Mouse (Mus musculus): Measurements from ENCODE around the gene Snap29. TPM values are rescaled to one million over a fixed set of nuclear protein-coding genes. Genes with fewer than 3 reads are reported as not detected.

Snap29 gene
- total RNA-seq (2012; rRNA removed) (21.6 and 23.7 TPM in 2 replicates), total RNA-seq (2014; rRNA removed) (37.4 and 38.2 TPM in 2 replicates), polyA plus RNA-seq (2012; ENCODE audit: insufficient read length, low read depth) (47.0 and 47.2 TPM in 2 replicates)

GRCm38 (mm10) chr16:17405736-17406443 lies at the start of gene Snap29, which contains the start of gene Pi4ka:
Gene Snap29, plus strand, starts transcription at chr16:17405986.
Gene Pi4ka, minus strand, starts transcription at chr16:17406314.
- dilution Hi-C loops (cut with MboI; ENCODE audit: extremely low pct_ligation_motif_present, extremely low pct_unique_long_range_greater_than_20kb, low sequenced_read_pairs) (no loop called here), in situ Hi-C loops (cut with MboI; ENCODE audit: low pct_ligation_motif_present, low pct_unique_long_range_greater_than_20kb, low sequenced_read_pairs) (loop anchor here (5.0 kb wide), 1 partner anchor 126 kb away; the partner anchor contains the start of gene Thap7)
- peaks cover 38% of the 10 kb centered on the region for H3K79me2 ChIP-seq (replicated peaks; ENCODE audit: control insufficient read depth, extremely low read depth, insufficient read depth, poor library complexity, severe bottlenecking)
- TF ChIP-seq MAZ (IDR thresholded peaks at IDR 0.05; ENCODE audit: low read depth, low read length), result peak; percentile 97
- TF ChIP-seq NELFE (IDR thresholded peaks at IDR 0.05; ENCODE audit: low read depth, low read length), result peak; percentile 80
- peak; percentile 84 for TF ChIP-seq HCFC1 (IDR thresholded peaks at IDR 0.05; ENCODE audit: low read depth, low read length)
- TF ChIP-seq MAFK (IDR thresholded peaks at IDR 0.05; ENCODE audit: insufficient replicate concordance, low read length), result no peak
- TF ChIP-seq MYC (IDR thresholded peaks at IDR 0.05; ENCODE audit: low read depth, low read length), result 0 out of 2 replicates have a peak, but pooled peaks have one; percentile 6
- peak; percentile 66 for TF ChIP-seq ZMIZ1 (IDR thresholded peaks at IDR 0.05; ENCODE audit: low read depth, low read length)
- TF ChIP-seq CTCF (conservative IDR thresholded peaks at IDR 0.05 in 1 of 2, IDR thresholded peaks at IDR 0.05 in 1 of 2; ENCODE audit: low read depth in 2 of 2, low read length in 2 of 2), result no peak
- TF ChIP-seq CHD2 (IDR thresholded peaks at IDR 0.05; ENCODE audit: low read length), result peak; percentile 92
- peak; percentile 43; the same call in 1 of the 2 replicates for TF ChIP-seq BHLHE40 (IDR thresholded peaks at IDR 0.05; ENCODE audit: low read depth, low read length)
- peak; percentile 94 for TF ChIP-seq USF1 (IDR thresholded peaks at IDR 0.05; ENCODE audit: low read depth, low read length)
- TF ChIP-seq RAD21 (IDR thresholded peaks at IDR 0.05; ENCODE audit: low read depth, low read length), result no peak
- peak; percentile 81 for TF ChIP-seq MXI1 (IDR thresholded peaks at IDR 0.05; ENCODE audit: low read depth, low read length)
- peak; percentile 98 for TF ChIP-seq ELF1 (IDR thresholded peaks at IDR 0.05; ENCODE audit: low read depth, low read length)
- TF ChIP-seq JUND (conservative IDR thresholded peaks at IDR 0.05; ENCODE audit: low read depth, low read length), result no peak
- peak; percentile 88 for TF ChIP-seq TCF12 (IDR thresholded peaks at IDR 0.05; ENCODE audit: low read depth, low read length)
- 0 out of 2 replicates have a peak, but pooled peaks have one; percentile 30 for TF ChIP-seq TBP (conservative IDR thresholded peaks at IDR 0.05; ENCODE audit: low read depth, low read length)
- peak; percentile 9; the same call in 1 of the 2 replicates for TF ChIP-seq UBTF (IDR thresholded peaks at IDR 0.05; ENCODE audit: low read depth, low read length)
- TF ChIP-seq MEF2A (IDR thresholded peaks at IDR 0.05; ENCODE audit: borderline replicate concordance, low read depth, low read length), result peak; percentile 61
- TF ChIP-seq POLR2AphosphoS2 (IDR thresholded peaks at IDR 0.05; ENCODE audit: low read depth, low read length), result no peak
- TF ChIP-seq SMC3 (IDR thresholded peaks at IDR 0.05; ENCODE audit: low read depth, low read length), result no peak
- no peak; the same call in 1 of the 2 replicates for TF ChIP-seq GABPA (IDR thresholded peaks at IDR 0.05; ENCODE audit: insufficient replicate concordance, low read depth, low read length)
- TF ChIP-seq SIN3A (IDR thresholded peaks at IDR 0.05; ENCODE audit: low read length), result no peak; the same call in none of the 2 replicates
- peak; percentile 68; the same call in 1 of the 2 replicates for TF ChIP-seq KAT2A (IDR thresholded peaks at IDR 0.05; ENCODE audit: insufficient replicate concordance, low read length)
- TF ChIP-seq RCOR1 (conservative IDR thresholded peaks at IDR 0.05; ENCODE audit: low read depth, low read length), result no peak
- TF ChIP-seq E2F4 (IDR thresholded peaks at IDR 0.05; ENCODE audit: insufficient replicate concordance, low read depth, low read length), result no peak
- TF ChIP-seq MAX (IDR thresholded peaks at IDR 0.05; ENCODE audit: low read length), result peak; percentile 79
- TF ChIP-seq JUN (IDR thresholded peaks at IDR 0.05; ENCODE audit: insufficient read depth, low read depth, low read length), result no peak
- peak; percentile 69 for TF ChIP-seq USF2 (conservative IDR thresholded peaks at IDR 0.05; ENCODE audit: low read depth, low read length)
- no peak for TF ChIP-seq PAX5 (IDR thresholded peaks at IDR 0.05; ENCODE audit: low read length)
- 0 out of 2 replicates have a peak, but pooled peaks have one; percentile 10 for TF ChIP-seq ETS1 (conservative IDR thresholded peaks at IDR 0.05; ENCODE audit: low read depth, low read length)
- TF ChIP-seq EP300 (IDR thresholded peaks at IDR 0.05; ENCODE audit: low read length), result no peak
- TF ChIP-seq CHD1 (IDR thresholded peaks at IDR 0.05; ENCODE audit: low read depth, low read length), result no peak
- TF ChIP-seq POLR2A (IDR thresholded peaks at IDR 0.05; ENCODE audit: low read depth, low read length), result peak; percentile 87
- TF ChIP-seq ZKSCAN1 (IDR thresholded peaks at IDR 0.05; ENCODE audit: borderline replicate concordance, low read depth, low read length), result no peak
- TF ChIP-seq ZC3H11A (IDR thresholded peaks at IDR 0.05; ENCODE audit: low read depth, low read length), result no peak
- TF ChIP-seq IRF4 (IDR thresholded peaks at IDR 0.05; ENCODE audit: low read depth, low read length), result peak; percentile 72
- TF ChIP-seq ZNF384 (IDR thresholded peaks at IDR 0.05; ENCODE audit: low read depth, low read length), result no peak
- peak; percentile 92 for TF ChIP-seq NRF1 (IDR thresholded peaks at IDR 0.05; ENCODE audit: low read depth, low read length)
- H3K27ac ChIP-seq (ENCODE audit: insufficient read depth, low read depth), result peak within 1 kb of the TSS; percentile 77
- H3K9me3 ChIP-seq (replicated peaks; ENCODE audit: low read length), result no peaks in the 10 kb centered on the region
- peaks cover 18 to 49% of the 10 kb centered on the region in 2 experiments for H3K4me1 ChIP-seq (ENCODE audit: control insufficient read depth in 1 of 2, insufficient read depth in 2 of 2)
- peak; percentile 100 for DNase-seq (ENCODE audit: extremely low read depth)
- H3K27me3 ChIP-seq (replicated peaks), result no peaks in the 10 kb centered on the region
- peak within 1 kb of the TSS; percentile 72 for H3K9ac ChIP-seq (ENCODE audit: insufficient read depth, low read depth)
- peaks cover 0 to 30% of the 10 kb centered on the region in 2 experiments for H3K36me3 ChIP-seq (replicated peaks in 1 of 2; ENCODE audit: control insufficient read depth in 1 of 2, insufficient read depth in 1 of 2, low read length in 1 of 2)
- peak within 1 kb of the TSS; percentile 99 for H3K4me2 ChIP-seq (ENCODE audit: insufficient read depth, low read depth, poor library complexity, severe bottlenecking)
- H3K4me3 ChIP-seq (replicated peaks in 1 of 3; ENCODE audit: low read depth in 2 of 3, low read length in 2 of 3, poor library complexity in 1 of 3), result peak within 1 kb of the TSS; percentile 70 to 91 (median 76)
